Mouse (Mus musculus) left cerebral cortex, postnatal 4 days (tissue): ENCODE results near the gene Herc3. TPM values are rescaled to one million over a fixed set of nuclear protein-coding genes. Genes with fewer than 3 reads are reported as not detected.
A peak's percentile ranks its signal among the peaks of the same experiment; 100 is the strongest.
"Not testable (repeated sequence)": the region's sequence is repeated elsewhere in the genome, so short reads cannot be mapped to it uniquely, and the experiment has no call there.

Experiments used
- DNase-seq: peaks from one replicate; pipeline ENCODE4 v3.0.0-alpha.2; 2022
- intact Hi-C: fragments of 180-260 bp; cut with DNase I; formaldehyde crosslinking; loops from one replicate; pipeline ENCODE4 v1.15.1; 2025
- total RNA-seq, 2 experiments: library from RNA; stranded (reverse); gene quantifications; 2 replicates each; pipeline ENCODE4 v1.2.3; 2021

Gene Herc3
- 100 to 1,000 TPM; 136 to 139 TPM for total RNA-seq

- intact Hi-C loops, result no loop called here
- peak; percentile 80 for DNase-seq
Measured at GRCm38 (mm10) chr6:58831232-58832009, at the start of gene Herc3. Gene Herc3, plus strand, starts transcription at chr6:58831465.

GRCm38 (mm10) chr6:58801394-58801793 is 29.9 kb upstream of the Herc3 start:
- no peak for DNase-seq
- intact Hi-C loops, result no loop called here

- intact Hi-C loops, result no loop called here
- no peak for DNase-seq
Measured at GRCm38 (mm10) chr6:58814381-58814780, 16.9 kb upstream of the Herc3 start.

- DNase-seq, intact Hi-C loops: not testable (repeated sequence)
Measured at GRCm38 (mm10) chr6:58817037-58817436, 14.2 kb upstream of the Herc3 start.

GRCm38 (mm10) chr6:58825619-58826018 is 5.6 kb upstream of the Herc3 start:
- no peak for DNase-seq
- intact Hi-C loops, result no loop called here

GRCm38 (mm10) chr6:58826089-58826488 is 5.2 kb upstream of the Herc3 start:
- DNase-seq, result no peak
- intact Hi-C loops, result no loop called here

GRCm38 (mm10) chr6:58828582-58828981 is 2.7 kb upstream of the Herc3 start:
- DNase-seq, result no peak
- intact Hi-C loops, result no loop called here

- intact Hi-C loops, result no loop called here
- no peak for DNase-seq
Measured at GRCm38 (mm10) chr6:58830840-58831231, 429 bp upstream of the Herc3 start.

- DNase-seq, result no peak
- intact Hi-C loops, result no loop called here
Measured at GRCm38 (mm10) chr6:58832591-58833018, 1.3 kb downstream of the Herc3 start.

GRCm38 (mm10) chr6:58834470-58834869 is 3.2 kb downstream of the Herc3 start:
- DNase-seq, result no peak
- intact Hi-C loops, result no loop called here

GRCm38 (mm10) chr6:58835591-58835990 is 4.3 kb downstream of the Herc3 start:
- no peak for DNase-seq
- intact Hi-C loops, result no loop called here

GRCm38 (mm10) chr6:58836476-58836875 is 5.2 kb downstream of the Herc3 start:
- intact Hi-C loops, result no loop called here
- DNase-seq, result no peak

- DNase-seq, result peak; percentile 36
- intact Hi-C loops, result no loop called here
Measured at GRCm38 (mm10) chr6:58837917-58838316, 6.7 kb downstream of the Herc3 start.

- intact Hi-C loops, result no loop called here
- no peak for DNase-seq
Measured at GRCm38 (mm10) chr6:58841208-58841607, 9.9 kb downstream of the Herc3 start.

- intact Hi-C loops, result no loop called here
- no peak for DNase-seq
Measured at GRCm38 (mm10) chr6:58842186-58842585, 10.9 kb downstream of the Herc3 start.

- intact Hi-C loops, result no loop called here
- no peak for DNase-seq
Measured at GRCm38 (mm10) chr6:58843580-58843979, 12.3 kb downstream of the Herc3 start.

GRCm38 (mm10) chr6:58844188-58844822 is 13.0 kb downstream of the Herc3 start:
- DNase-seq, result no peak
- intact Hi-C loops, result no loop called here

GRCm38 (mm10) chr6:58846850-58847692 is 15.8 kb downstream of the Herc3 start:
- DNase-seq, result no peak
- intact Hi-C loops, result no loop called here

GRCm38 (mm10) chr6:58847836-58848235 is 16.6 kb downstream of the Herc3 start:
- no peak for DNase-seq
- intact Hi-C loops, result no loop called here

- intact Hi-C loops, result no loop called here
- DNase-seq, result no peak
Measured at GRCm38 (mm10) chr6:58849356-58849755, 18.1 kb downstream of the Herc3 start.

- intact Hi-C loops, result no loop called here
- DNase-seq, result no peak
Measured at GRCm38 (mm10) chr6:58855676-58856367, 24.6 kb downstream of the Herc3 start.
